Mouse (Mus musculus): ENCODE measurements around the gene Chpt1. TPM values are rescaled to one million over a fixed set of nuclear protein-coding genes. Genes with fewer than 3 reads are reported as not detected.
A peak's percentile ranks its signal among the peaks of the same experiment; 100 is the strongest.
"Not testable (repeated sequence)": the region's sequence is repeated elsewhere in the genome, so short reads cannot be mapped to it uniquely, and the experiment has no call there.

Gene Chpt1
- polyA plus RNA-seq (2014; fragmentation: Nextera tagmentation; extraction: Ambion mirVana), result 8.5 and 8.7 TPM in 2 replicates

DNA sequence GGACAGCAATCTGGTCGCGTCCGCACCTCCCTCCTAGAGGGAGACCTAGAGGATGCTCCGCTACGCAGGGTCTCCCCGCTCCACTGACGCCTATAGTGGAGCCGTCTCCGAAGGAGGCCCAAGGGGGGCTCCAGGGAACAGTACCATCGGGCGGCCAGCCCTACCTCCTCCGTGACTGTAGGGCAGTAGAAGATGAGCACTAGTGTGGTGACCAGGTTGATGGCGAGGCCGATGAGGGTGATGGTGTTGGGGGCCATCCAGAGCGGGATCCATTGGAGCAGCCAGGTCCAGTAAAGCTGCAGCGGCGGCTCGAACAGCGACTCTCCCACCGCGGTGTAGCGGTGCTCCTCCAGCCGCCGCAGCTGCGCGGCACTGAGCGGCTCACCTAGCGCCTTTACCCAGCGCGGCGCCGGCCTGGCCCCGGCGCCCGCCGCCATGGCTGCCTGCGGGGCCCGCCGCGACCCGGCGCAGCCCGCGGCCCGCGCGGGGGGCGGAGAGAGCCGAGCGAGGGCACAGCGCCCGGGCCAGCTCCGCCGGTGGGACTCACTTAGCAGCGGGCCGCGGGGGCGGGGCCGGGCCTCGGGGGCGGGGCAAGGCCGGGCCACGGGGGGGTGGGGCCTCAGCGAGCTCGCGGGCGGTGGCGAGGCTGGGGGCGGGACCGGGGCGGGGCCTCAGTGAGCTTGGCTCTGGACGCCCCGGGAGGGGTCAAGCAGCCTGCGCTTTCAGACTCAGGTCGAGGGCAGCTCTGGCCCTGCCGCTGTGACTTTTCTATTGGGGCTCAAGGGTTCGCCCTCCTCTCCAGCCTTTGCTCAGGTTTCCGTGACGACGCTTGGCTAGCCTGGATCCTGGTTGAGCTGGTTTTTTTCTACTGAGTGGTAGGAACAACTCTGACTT, at the start of gene Chpt1:
Chpt1 (minus strand) TSS at position 653 of the 894 bp plus-strand sequence.
- H3K9ac ChIP-seq (replicated peaks; ENCODE audit: low read length), result peak within 1 kb of the TSS; percentile 89
- DNase-seq, result peak; percentile 94
- under 1% methylated on average over 66 of the region's 80 CpGs for WGBS
- H3K9me3 ChIP-seq (ENCODE audit: control insufficient read depth, low read length), result no peaks in the 10 kb centered on the region
- H3K4me1 ChIP-seq (ENCODE audit: control insufficient read depth, insufficient read depth, low read length), result peaks cover 17% of the 10 kb centered on the region
- H3K4me3 ChIP-seq (replicated peaks; ENCODE audit: low read depth, low read length), result peak within 1 kb of the TSS; percentile 69
- H3K36me3 ChIP-seq (ENCODE audit: control insufficient read depth, insufficient read depth, low read length), result no peaks in the 10 kb centered on the region
- H3K27me3 ChIP-seq (ENCODE audit: control insufficient read depth, insufficient read depth, low read length), result no peaks in the 10 kb centered on the region
- peak within 1 kb of the TSS; percentile 70 for H3K4me2 ChIP-seq (ENCODE audit: low read length)
- peak within 1 kb of the TSS; percentile 83 for H3K27ac ChIP-seq (replicated peaks; ENCODE audit: low read depth, low read length)
- ATAC-seq (ENCODE audit: low FRiP score, low TSS enrichment), result peak; percentile 96

GRCm38 (mm10) chr10:88552738-88553137, 48.9 kb upstream of the Chpt1 start:
- no peak overlapping the region for H3K27ac ChIP-seq (replicated peaks; ENCODE audit: low read depth, low read length)
- no peak overlapping the region for H3K9ac ChIP-seq (replicated peaks; ENCODE audit: low read length)
- no peaks in the 10 kb centered on the region for H3K4me1 ChIP-seq (ENCODE audit: control insufficient read depth, insufficient read depth, low read length)
- WGBS, result 95% methylated on average over 2 of the region's 2 CpGs
- DNase-seq (no peak), ATAC-seq (ENCODE audit: low FRiP score, low TSS enrichment) (no peak)
- no peaks in the 10 kb centered on the region for H3K9me3 ChIP-seq (ENCODE audit: control insufficient read depth, low read length)
- H3K36me3 ChIP-seq (ENCODE audit: control insufficient read depth, insufficient read depth, low read length), result no peaks in the 10 kb centered on the region
- no peak overlapping the region for H3K4me2 ChIP-seq (ENCODE audit: low read length)
- no peak overlapping the region for H3K4me3 ChIP-seq (replicated peaks; ENCODE audit: low read depth, low read length)
- H3K27me3 ChIP-seq (ENCODE audit: control insufficient read depth, insufficient read depth, low read length), result no peaks in the 10 kb centered on the region

DNA sequence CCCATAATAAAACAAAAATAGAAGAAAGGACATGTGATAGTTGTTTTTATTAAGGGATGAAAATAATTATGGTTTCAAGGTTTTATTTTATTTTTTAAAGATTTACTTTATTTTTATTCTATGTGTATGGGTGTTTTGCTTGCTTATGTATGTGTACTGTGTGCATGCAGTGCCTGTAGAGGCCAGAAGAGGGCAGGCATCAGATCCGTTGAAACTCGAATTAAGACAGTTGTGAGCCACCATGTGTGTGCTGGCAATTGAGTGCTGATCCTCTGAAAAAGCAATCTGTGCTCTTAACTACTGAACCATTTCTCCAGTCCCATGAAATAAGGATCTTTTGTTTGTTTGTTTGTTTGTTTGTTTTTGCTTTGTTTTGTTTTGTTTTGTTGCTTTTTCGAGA, 46.4 kb upstream of the Chpt1 start:
- H3K4me3 ChIP-seq (replicated peaks; ENCODE audit: low read depth, low read length), result no peak overlapping the region
- H3K4me1 ChIP-seq (ENCODE audit: control insufficient read depth, insufficient read depth, low read length), result no peaks in the 10 kb centered on the region
- WGBS, result 79% methylated on average over 3 of the region's 3 CpGs
- DNase-seq (no peak), ATAC-seq (ENCODE audit: low FRiP score, low TSS enrichment) (no peak)
- H3K4me2 ChIP-seq (ENCODE audit: low read length), result no peak overlapping the region
- H3K27me3 ChIP-seq (ENCODE audit: control insufficient read depth, insufficient read depth, low read length), result no peaks in the 10 kb centered on the region
- H3K9ac ChIP-seq (replicated peaks; ENCODE audit: low read length), result no peak overlapping the region
- no peak overlapping the region for H3K27ac ChIP-seq (replicated peaks; ENCODE audit: low read depth, low read length)
- no peaks in the 10 kb centered on the region for H3K36me3 ChIP-seq (ENCODE audit: control insufficient read depth, insufficient read depth, low read length)
- H3K9me3 ChIP-seq (ENCODE audit: control insufficient read depth, low read length), result no peaks in the 10 kb centered on the region

DNA sequence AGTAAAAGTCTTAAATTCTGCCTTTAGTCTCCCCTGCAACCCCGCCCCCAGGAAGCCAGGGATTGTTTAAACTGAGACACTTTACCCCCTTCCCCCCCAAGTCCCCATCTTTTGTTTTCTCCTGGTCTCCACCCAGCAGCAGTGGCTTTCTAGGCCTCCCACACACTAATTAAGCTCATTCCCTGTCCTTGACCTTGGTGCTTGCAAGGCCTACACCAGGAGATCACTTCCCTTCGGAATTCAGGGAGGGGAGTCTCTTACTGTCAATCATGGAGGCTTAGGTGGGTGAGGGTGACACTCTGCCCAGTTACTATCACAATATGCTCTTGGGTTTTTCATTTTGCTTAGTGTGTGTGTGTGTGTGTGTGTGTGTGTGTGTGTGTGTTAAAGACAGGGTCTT, 43.8 kb upstream of the Chpt1 start:
- H3K27me3 ChIP-seq (ENCODE audit: control insufficient read depth, insufficient read depth, low read length), result no peaks in the 10 kb centered on the region
- 46% methylated on average over 2 of the region's 2 CpGs for WGBS
- no peaks in the 10 kb centered on the region for H3K4me1 ChIP-seq (ENCODE audit: control insufficient read depth, insufficient read depth, low read length)
- H3K9me3 ChIP-seq (ENCODE audit: control insufficient read depth, low read length), result peaks cover 3% of the 10 kb centered on the region; the same call in 1 of the 2 replicates
- ATAC-seq (ENCODE audit: low FRiP score, low TSS enrichment) (no peak), DNase-seq (no peak)
- H3K36me3 ChIP-seq (ENCODE audit: control insufficient read depth, insufficient read depth, low read length), result no peaks in the 10 kb centered on the region
- H3K4me3 ChIP-seq (replicated peaks; ENCODE audit: low read depth, low read length), result no peak overlapping the region
- no peak overlapping the region for H3K27ac ChIP-seq (replicated peaks; ENCODE audit: low read depth, low read length)
- no peak overlapping the region for H3K4me2 ChIP-seq (ENCODE audit: low read length)
- no peak overlapping the region for H3K9ac ChIP-seq (replicated peaks; ENCODE audit: low read length)

DNA sequence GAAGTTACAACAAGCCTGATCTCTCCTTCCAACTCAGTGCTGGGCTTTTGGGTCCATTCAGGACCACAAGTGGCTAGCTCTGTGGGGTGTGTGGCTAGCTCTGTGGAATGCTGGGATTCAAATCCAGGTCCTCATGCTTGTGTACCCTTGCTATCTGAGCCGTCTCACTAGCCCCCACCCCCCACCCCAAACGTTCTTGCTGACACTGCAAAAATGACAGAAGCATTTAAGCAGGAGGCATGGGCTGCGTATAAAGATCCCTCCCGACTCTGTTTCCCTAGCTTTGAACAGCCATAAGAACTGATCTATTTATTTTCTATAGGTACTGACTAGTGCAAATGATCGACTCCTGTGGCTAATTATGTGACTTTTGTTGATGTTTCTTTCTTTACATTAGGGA, 26.8 kb upstream of the Chpt1 start:
- Histone ChIP-seq H3K27ac (replicated peaks; ENCODE audit: low read depth, low read length) (no peak overlapping the region), H3K9ac (replicated peaks; ENCODE audit: low read length) (no peak overlapping the region)
- 76% methylated on average over 5 of the region's 5 CpGs for WGBS

GRCm38 (mm10) chr10:88524016-88524415, 20.1 kb upstream of the Chpt1 start:
- 84% methylated on average over 2 of the region's 2 CpGs for WGBS
- no peak overlapping the region for H3K4me3 ChIP-seq (replicated peaks; ENCODE audit: low read depth, low read length)
- H3K9me3 ChIP-seq (ENCODE audit: control insufficient read depth, low read length), result no peaks in the 10 kb centered on the region
- no peak overlapping the region for H3K4me2 ChIP-seq (ENCODE audit: low read length)
- H3K27ac ChIP-seq (replicated peaks; ENCODE audit: low read depth, low read length), result no peak overlapping the region
- no peaks in the 10 kb centered on the region for H3K4me1 ChIP-seq (ENCODE audit: control insufficient read depth, insufficient read depth, low read length)
- DNase-seq (no peak), ATAC-seq (ENCODE audit: low FRiP score, low TSS enrichment) (no peak)
- H3K36me3 ChIP-seq (ENCODE audit: control insufficient read depth, insufficient read depth, low read length), result no peaks in the 10 kb centered on the region
- no peaks in the 10 kb centered on the region for H3K27me3 ChIP-seq (ENCODE audit: control insufficient read depth, insufficient read depth, low read length)
- no peak overlapping the region for H3K9ac ChIP-seq (replicated peaks; ENCODE audit: low read length)

More for the DNA sequence above, 26.8 kb upstream of the Chpt1 start:
- Histone ChIP-seq H3K27me3 (ENCODE audit: control insufficient read depth, insufficient read depth, low read length) (no peaks in the 10 kb centered on the region), H3K4me2 (ENCODE audit: low read length) (no peak overlapping the region), H3K4me3 (replicated peaks; ENCODE audit: low read depth, low read length) (no peak overlapping the region), H3K36me3 (ENCODE audit: control insufficient read depth, insufficient read depth, low read length) (no peaks in the 10 kb centered on the region), H3K4me1 (ENCODE audit: control insufficient read depth, insufficient read depth, low read length) (no peaks in the 10 kb centered on the region), H3K9me3 (ENCODE audit: control insufficient read depth, low read length) (no peaks in the 10 kb centered on the region)
- DNase-seq, result no peak
- ATAC-seq (ENCODE audit: low FRiP score, low TSS enrichment), result no peak

DNA sequence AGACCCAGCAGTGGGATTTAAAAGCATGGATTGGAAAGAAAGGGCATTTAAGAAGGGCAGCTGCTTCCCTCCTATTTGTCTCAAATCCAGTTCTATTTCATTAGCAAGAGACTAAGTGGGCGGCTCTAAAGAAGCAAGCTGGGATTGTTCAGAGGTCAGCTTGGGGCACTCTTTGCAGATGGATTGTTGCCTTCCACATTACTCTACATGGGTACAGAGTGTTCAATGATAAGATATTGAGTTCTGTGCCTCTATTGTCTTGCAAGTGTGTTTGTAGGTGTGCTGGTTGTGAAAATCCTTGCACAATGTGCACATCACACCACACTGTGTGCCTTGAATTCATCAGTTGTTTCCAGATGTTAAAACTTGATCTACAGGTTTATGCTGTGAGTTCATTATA, 19.3 kb upstream of the Chpt1 start:
- ATAC-seq (ENCODE audit: low FRiP score, low TSS enrichment) (no peak), DNase-seq (no peak)
- no peak overlapping the region for H3K9ac ChIP-seq (replicated peaks; ENCODE audit: low read length)
- no peak overlapping the region for H3K4me2 ChIP-seq (ENCODE audit: low read length)
- H3K4me1 ChIP-seq (ENCODE audit: control insufficient read depth, insufficient read depth, low read length), result no peaks in the 10 kb centered on the region
- no peak overlapping the region for H3K4me3 ChIP-seq (replicated peaks; ENCODE audit: low read depth, low read length)
- 77% methylated on average over 1 of the region's 1 CpGs for WGBS
- H3K36me3 ChIP-seq (ENCODE audit: control insufficient read depth, insufficient read depth, low read length), result no peaks in the 10 kb centered on the region
- no peak overlapping the region for H3K27ac ChIP-seq (replicated peaks; ENCODE audit: low read depth, low read length)
- H3K9me3 ChIP-seq (ENCODE audit: control insufficient read depth, low read length), result no peaks in the 10 kb centered on the region
- H3K27me3 ChIP-seq (ENCODE audit: control insufficient read depth, insufficient read depth, low read length), result no peaks in the 10 kb centered on the region

GRCm38 (mm10) chr10:88522795-88523194, 18.9 kb upstream of the Chpt1 start:
- no peak overlapping the region for H3K9ac ChIP-seq (replicated peaks; ENCODE audit: low read length)
- no peak overlapping the region for H3K27ac ChIP-seq (replicated peaks; ENCODE audit: low read depth, low read length)
- no peaks in the 10 kb centered on the region for H3K36me3 ChIP-seq (ENCODE audit: control insufficient read depth, insufficient read depth, low read length)
- no peaks in the 10 kb centered on the region for H3K4me1 ChIP-seq (ENCODE audit: control insufficient read depth, insufficient read depth, low read length)
- H3K4me2 ChIP-seq (ENCODE audit: low read length), result no peak overlapping the region
- WGBS, result 89% methylated on average over 8 of the region's 8 CpGs
- H3K27me3 ChIP-seq (ENCODE audit: control insufficient read depth, insufficient read depth, low read length), result no peaks in the 10 kb centered on the region
- no peaks in the 10 kb centered on the region for H3K9me3 ChIP-seq (ENCODE audit: control insufficient read depth, low read length)
- DNase-seq (no peak), ATAC-seq (ENCODE audit: low FRiP score, low TSS enrichment) (no peak)
- H3K4me3 ChIP-seq (replicated peaks; ENCODE audit: low read depth, low read length), result no peak overlapping the region

DNA sequence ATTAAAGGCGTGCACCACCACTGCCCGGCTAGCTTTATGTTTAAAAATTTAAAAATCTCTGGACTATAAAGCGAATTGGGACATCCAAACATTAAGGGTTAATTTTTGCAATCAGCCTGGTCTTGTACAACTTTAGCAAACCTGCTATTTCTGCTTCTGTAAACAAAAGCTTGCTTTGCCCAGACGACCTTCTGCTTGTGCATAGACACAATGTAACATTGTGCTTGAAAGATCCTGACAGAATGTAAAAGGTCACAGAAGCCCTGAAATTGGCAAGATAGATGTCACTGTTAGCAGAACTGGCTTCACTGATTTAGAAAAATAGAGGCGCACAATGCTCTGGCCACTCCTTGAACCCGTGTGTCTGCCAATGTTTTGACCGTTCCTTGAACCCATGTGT, 11.2 kb upstream of the Chpt1 start:
- not testable (repeated sequence) for H3K9me3 ChIP-seq (ENCODE audit: control insufficient read depth, low read length); H3K27ac ChIP-seq (replicated peaks; ENCODE audit: low read depth, low read length); H3K4me3 ChIP-seq (replicated peaks; ENCODE audit: low read depth, low read length); H3K9ac ChIP-seq (replicated peaks; ENCODE audit: low read length); ATAC-seq (ENCODE audit: low FRiP score, low TSS enrichment); H3K4me2 ChIP-seq (ENCODE audit: low read length); H3K36me3 ChIP-seq (ENCODE audit: control insufficient read depth, insufficient read depth, low read length); DNase-seq; H3K4me1 ChIP-seq (ENCODE audit: control insufficient read depth, insufficient read depth, low read length); H3K27me3 ChIP-seq (ENCODE audit: control insufficient read depth, insufficient read depth, low read length)
- 95% methylated on average over 7 of the region's 7 CpGs for WGBS

Measured in midbrain, embryonic 14.5 days (tissue).